ENCODE assay signal across 10 mouse cellular contexts in genomic region chr17:3274449-3275285, GRCm38 (mm10). TPM values are rescaled to one million over a fixed set of nuclear protein-coding genes. Genes with fewer than 3 reads are reported as not detected.
DNase-seq lines count a peak whose midpoint lies in the region; ATAC-seq and TF ChIP-seq lines count a peak whose summit lies in the region.
"Had no signal": no experiment of that assay in that cellular context is flagged by ENCODE, and none has a peak within 500 bp of the region (broad histone marks: within the 10 kb centered on the region; RNA-seq: fewer than 3 reads in every experiment).

No protein-coding gene starts in this region.

- DNase-seq in heart, postnatal 10 days, result no peak
- DNase-seq in embryo, embryonic 10.5 days (ENCODE audit: low spot score), result peak; percentile 78
- DNase-seq in ovary, adult 18-20 months (ENCODE audit: low spot score), result no peak
- DNase-seq in cerebellum, adult 2 months, result no peak
- no peak for DNase-seq in urinary bladder, postnatal 10 days (ENCODE audit: low spot score)

- WGBS in heart, embryonic 12.5 days, result 22% methylated on average over 14 of the region's 14 CpGs
- 12% methylated on average over 14 of the region's 14 CpGs for WGBS in forebrain, embryonic 16.5 days
- WGBS in midbrain, embryonic 15.5 days, result 11% methylated on average over 14 of the region's 14 CpGs
- 70% methylated on average over 14 of the region's 14 CpGs for WGBS in cerebellum, adult 2 months

- peaks cover 24% of the 10 kb centered on the region for H3K4me1 ChIP-seq in heart, embryonic 12.5 days (replicated peaks)
- H3K4me1 ChIP-seq in forebrain, embryonic 16.5 days (replicated peaks; ENCODE audit: control insufficient read depth, insufficient read depth, low read length), result peaks cover 16% of the 10 kb centered on the region
- peaks cover 14% of the 10 kb centered on the region for H3K4me1 ChIP-seq in midbrain, embryonic 15.5 days
- no peaks in the 10 kb centered on the region for H3K4me1 ChIP-seq in cerebellum, adult 2 months (ENCODE audit: control insufficient read depth, insufficient read depth, low read length)

- peak overlapping the region; percentile 31; the same call in 1 of the 2 replicates for H3K4me2 ChIP-seq in heart, embryonic 12.5 days
- H3K4me2 ChIP-seq in forebrain, embryonic 16.5 days (ENCODE audit: low read length), result no peak overlapping the region
- no peak overlapping the region for H3K4me2 ChIP-seq in midbrain, embryonic 15.5 days
- H3K4me2 ChIP-seq: limb, embryonic 15.5 days had no signal

- no peaks in the 10 kb centered on the region for H3K9me3 ChIP-seq in heart, embryonic 12.5 days (replicated peaks)
- no peaks in the 10 kb centered on the region for H3K9me3 ChIP-seq in forebrain, embryonic 16.5 days (ENCODE audit: control insufficient read depth, low read length)
- no peaks in the 10 kb centered on the region for H3K9me3 ChIP-seq in midbrain, embryonic 15.5 days
- H3K9me3 ChIP-seq: limb, embryonic 15.5 days had no signal

- no peaks in the 10 kb centered on the region for H3K27me3 ChIP-seq in heart, embryonic 12.5 days (replicated peaks)
- H3K27me3 ChIP-seq in forebrain, embryonic 16.5 days (replicated peaks; ENCODE audit: control insufficient read depth, insufficient read depth, low read length), result no peaks in the 10 kb centered on the region
- no peaks in the 10 kb centered on the region for H3K27me3 ChIP-seq in midbrain, embryonic 15.5 days (replicated peaks)
- no peaks in the 10 kb centered on the region for H3K27me3 ChIP-seq in cerebellum, adult 2 months (ENCODE audit: control insufficient read depth, insufficient read depth, low read length)
- H3K27me3 ChIP-seq: limb, embryonic 15.5 days had no signal

- intact Hi-C loops in heart, postnatal 10 days (cut with DNase I), result loop anchor here (5.0 kb wide), 1 partner anchor 233 kb away; no protein-coding TSS in a partner anchor

- ATAC-seq in heart, embryonic 12.5 days (ENCODE audit: insufficient number of reproducible peaks, low FRiP score), result no peak
- peak; percentile 43 for ATAC-seq in forebrain, embryonic 16.5 days
- ATAC-seq in midbrain, embryonic 15.5 days (replicated peaks), result peak; percentile 69

- no peak overlapping the region for H3K27ac ChIP-seq in heart, embryonic 12.5 days (ENCODE audit: poor library complexity, severe bottlenecking)
- H3K27ac ChIP-seq in forebrain, embryonic 16.5 days (ENCODE audit: low read length), result no peak overlapping the region
- H3K27ac ChIP-seq in midbrain, embryonic 15.5 days, result peak overlapping the region; percentile 57
- no peak overlapping the region for H3K27ac ChIP-seq in cerebellum, adult 2 months (ENCODE audit: insufficient read depth, low read length)
- H3K27ac ChIP-seq: kidney, postnatal 0 days; limb, embryonic 15.5 days had no signal

- H3K36me3 ChIP-seq in heart, embryonic 12.5 days, result no peaks in the 10 kb centered on the region
- no peaks in the 10 kb centered on the region for H3K36me3 ChIP-seq in forebrain, embryonic 16.5 days (ENCODE audit: control insufficient read depth, insufficient read depth)
- H3K36me3 ChIP-seq in midbrain, embryonic 15.5 days (replicated peaks), result no peaks in the 10 kb centered on the region
- H3K36me3 ChIP-seq: limb, embryonic 15.5 days had no signal

- no peak for TF ChIP-seq CTCF in cerebellum, adult 2 months (IDR thresholded peaks at IDR 0.05; ENCODE audit: borderline replicate concordance, insufficient read depth, low read depth, low read length)

- 0 out of 2 replicates have a peak overlapping the region, but pooled peaks have one; percentile 30 for H3K9ac ChIP-seq in heart, embryonic 12.5 days
- no peak overlapping the region for H3K9ac ChIP-seq in forebrain, embryonic 16.5 days (replicated peaks; ENCODE audit: low read depth, low read length)
- no peak overlapping the region for H3K9ac ChIP-seq in midbrain, embryonic 15.5 days
- H3K9ac ChIP-seq: limb, embryonic 15.5 days had no signal

- TF ChIP-seq POLR2A in cerebellum, adult 2 months (IDR thresholded peaks at IDR 0.05; ENCODE audit: borderline replicate concordance, insufficient read depth, low read length), result no peak

- no peak overlapping the region for H3K4me3 ChIP-seq in heart, embryonic 12.5 days
- H3K4me3 ChIP-seq in forebrain, embryonic 16.5 days (replicated peaks; ENCODE audit: low read length), result no peak overlapping the region
- H3K4me3 ChIP-seq in midbrain, embryonic 15.5 days, result no peak overlapping the region
- H3K4me3 ChIP-seq in cerebellum, adult 2 months (replicated peaks; ENCODE audit: insufficient read depth, low read depth, low read length), result no peak overlapping the region
- H3K4me3 ChIP-seq: limb, embryonic 15.5 days had no signal

RNA-seq across cellular contexts. Expression of gene Tiam2, which starts 51.7 kb away (rescaled TPM):
- 4.4 and 5.6 TPM in 2 replicates for polyA plus RNA-seq in heart, embryonic 12.5 days (2016; fragmentation: Nextera tagmentation; extraction: Ambion mirVana)
- total RNA-seq in heart, postnatal 10 days (2021), result 1 to 10 TPM; 5.2 to 5.7 TPM
- 137 and 155 TPM in 2 replicates for polyA plus RNA-seq in forebrain, embryonic 16.5 days (2015; fragmentation: Nextera tagmentation; extraction: Ambion mirVana)
- 4.1 and 5.2 TPM in 2 replicates for polyA plus RNA-seq in midbrain, embryonic 15.5 days (2015; fragmentation: Nextera tagmentation; extraction: Ambion mirVana)
- 5.4 and 6.2 TPM in 2 replicates for polyA plus RNA-seq in cerebellum, adult 2 months (2012; rRNA removed)

Comparison
In these comparisons a context has a peak if more than half of its experiments do, and no peak if none do; other contexts are left out.
1. RNA of gene Tiam2, which starts 51.7 kb away (polyA plus RNA-seq): 137 to 155 TPM in forebrain, embryonic 16.5 days; 5.4 to 6.2 TPM in cerebellum, adult 2 months, 4.4 to 5.6 TPM in heart, embryonic 12.5 days and 4.1 to 5.2 TPM in midbrain, embryonic 15.5 days; every median in the first group is over 10 times any median in the second.